17 mouse cellular contexts compared by ENCODE assay signal in genomic region chr9:24378848-24379247, GRCm38 (mm10).
"Had no signal": no experiment of that assay in that cellular context is flagged by ENCODE, and none has a peak within 500 bp of the region (broad histone marks: within the 10 kb centered on the region; RNA-seq: fewer than 3 reads in every experiment).

No protein-coding gene starts in this region.

- H3K36me3 ChIP-seq: heart, embryonic 10.5 days; heart, embryonic 12.5 days; hindbrain, embryonic 13.5 days; intestine, embryonic 15.5 days; limb, embryonic 10.5 days; limb, embryonic 12.5 days had no signal

- H3K4me3 ChIP-seq: gastrocnemius, adult 2 months; heart, embryonic 10.5 days; heart, embryonic 12.5 days; hindbrain, embryonic 13.5 days; intestine, embryonic 15.5 days; layer of hippocampus, adult 2 months; left cerebral cortex, adult 2 months; limb, embryonic 10.5 days; limb, embryonic 12.5 days had no signal

- H3K9me3 ChIP-seq: heart, embryonic 10.5 days; heart, embryonic 12.5 days; hindbrain, embryonic 13.5 days; intestine, embryonic 15.5 days; limb, embryonic 10.5 days; limb, embryonic 12.5 days had no signal

- DNase-seq: gastrocnemius, adult 2 months; gastrocnemius, postnatal 10 days; gastrocnemius, postnatal 25 days; heart, postnatal 4 days had no signal

- H3K27ac ChIP-seq: gastrocnemius, adult 2 months; heart, embryonic 10.5 days; hindbrain, embryonic 13.5 days; intestine, embryonic 15.5 days; layer of hippocampus, adult 2 months; left cerebral cortex, adult 2 months; limb, embryonic 10.5 days; limb, embryonic 12.5 days; liver, embryonic 14.5 days had no signal

- H3K9ac ChIP-seq: heart, embryonic 12.5 days; hindbrain, embryonic 13.5 days; intestine, embryonic 15.5 days; limb, embryonic 12.5 days; liver, embryonic 14.5 days had no signal

- H3K4me2 ChIP-seq: heart, embryonic 12.5 days; hindbrain, embryonic 13.5 days; intestine, embryonic 15.5 days; limb, embryonic 12.5 days; liver, embryonic 11.5 days had no signal

- H3K27me3 ChIP-seq: heart, embryonic 12.5 days; hindbrain, embryonic 13.5 days; intestine, embryonic 15.5 days; limb, embryonic 12.5 days had no signal

- ATAC-seq: forebrain, embryonic 16.5 days; inflammation-experienced regulatory T-cells, adult 6 months; intestine, embryonic 15.5 days; intestine, postnatal 0 days had no signal

- H3K4me1 ChIP-seq: heart, embryonic 10.5 days; hindbrain, embryonic 13.5 days; intestine, embryonic 15.5 days; limb, embryonic 10.5 days; limb, embryonic 12.5 days had no signal
